Mouse (Mus musculus): ENCODE results near the gene Pomc. TPM values are rescaled to one million over a fixed set of nuclear protein-coding genes. Genes with fewer than 3 reads are reported as not detected.

Gene Pomc
- polyA plus RNA-seq, 1 experiment = 0.31 TPM

Other genes with a start within 250 kb of the Pomc start
- gene Dnmt3a, start 148.9 kb upstream of the Pomc start, polyA plus RNA-seq (2012; rRNA removed) = 5.7 and 8.4 TPM in 2 replicates
- gene Efr3b, start 84.0 kb downstream of the Pomc start, polyA plus RNA-seq (2012; rRNA removed) = 0.92 and 5.7 TPM in 2 replicates
- gene Dnajc27, start 127.6 kb downstream of the Pomc start, polyA plus RNA-seq (2012; rRNA removed) = 2.2 and 2.5 TPM in 2 replicates
- 2.7 and 3.6 TPM in 2 replicates for gene Adcy3, start 178.2 kb downstream of the Pomc start, polyA plus RNA-seq (2012; rRNA removed)

All from large intestine, adult 2 months (tissue).